Mouse (Mus musculus): ENCODE results near the gene Rab22a.
"Not testable (repeated sequence)": the region's sequence is repeated elsewhere in the genome, so short reads cannot be mapped to it uniquely, and the experiment has no call there.

Gene Rab22a

DNA sequence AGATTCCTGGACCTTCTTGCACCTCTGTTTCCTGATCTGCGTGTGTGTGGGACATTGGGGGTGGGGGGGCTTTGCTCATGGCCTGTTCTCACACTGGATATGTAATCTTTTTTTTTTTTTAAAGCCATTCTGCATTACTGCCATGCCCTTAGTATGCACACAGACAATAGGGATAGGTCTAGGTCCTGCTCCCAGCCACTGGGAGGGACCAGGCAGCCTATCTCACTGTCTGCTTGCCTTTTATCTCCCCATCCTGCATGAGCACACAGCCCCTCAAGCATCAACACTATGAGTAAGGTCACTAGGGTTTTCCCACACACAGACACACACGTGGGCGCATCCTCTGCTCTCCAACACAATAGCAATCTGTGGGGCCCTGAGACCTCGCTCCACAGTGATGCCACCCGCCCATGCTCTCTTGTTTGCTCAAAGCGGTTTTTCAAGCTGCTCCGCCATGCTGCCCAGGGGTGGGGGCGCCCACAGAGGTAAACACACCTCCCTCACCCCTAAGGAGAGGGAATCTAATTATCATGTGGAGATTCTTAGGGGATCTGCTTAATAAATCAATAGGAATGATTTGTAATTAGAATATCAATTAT, 55.2 kb downstream of the Rab22a start:
- no peak for DNase-seq (ENCODE audit: extremely low read depth, insufficient read length, low spot score)

DNA sequence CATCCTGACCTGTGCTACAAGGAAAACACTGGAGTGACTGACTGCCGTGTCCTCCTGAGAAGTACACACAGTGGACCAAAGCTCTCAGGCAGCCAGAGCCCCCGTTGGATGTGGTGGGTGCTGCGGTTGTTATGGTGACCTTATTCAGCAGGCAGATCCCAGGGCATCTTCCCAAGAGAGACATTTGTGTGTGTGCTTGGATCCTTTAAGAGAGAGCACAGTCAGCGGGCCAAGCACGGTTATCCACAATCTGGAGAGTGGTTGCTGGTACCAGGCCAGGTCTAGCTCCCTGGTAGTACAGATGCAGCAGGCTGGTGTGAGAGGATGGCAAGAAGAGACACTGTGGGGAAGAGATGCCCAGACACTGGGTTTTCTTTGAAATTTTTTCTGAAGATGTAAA, 57.4 kb downstream of the Rab22a start:
- DNase-seq (ENCODE audit: extremely low read depth, insufficient read length, low spot score), result no peak

DNA sequence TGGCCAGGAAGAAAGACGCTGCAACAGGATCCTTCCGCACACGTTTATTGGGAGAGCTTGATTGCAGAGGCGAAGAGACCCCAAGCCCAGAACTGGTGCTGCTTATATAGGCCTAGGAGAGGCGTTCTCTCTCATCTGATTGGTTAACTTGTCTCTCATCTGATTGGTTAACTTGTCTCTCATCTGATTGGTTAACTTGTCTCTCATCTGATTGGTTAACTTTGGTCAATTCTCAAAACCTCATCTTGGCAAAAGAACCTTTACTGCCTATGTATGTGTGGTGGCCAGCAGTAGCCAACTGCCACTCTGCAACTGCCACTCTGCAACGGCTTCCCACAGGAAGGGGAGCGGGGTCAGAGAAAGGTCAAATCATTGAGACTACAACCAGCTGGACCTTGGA, 59.6 kb downstream of the Rab22a start, which contains the start of gene 1700010B08Rik:
Gene 1700010B08Rik, plus strand, starts transcription at position 301 of the 400 bp plus-strand sequence.
- DNase-seq (ENCODE audit: extremely low read depth, insufficient read length, low spot score), result not testable (repeated sequence)

DNA sequence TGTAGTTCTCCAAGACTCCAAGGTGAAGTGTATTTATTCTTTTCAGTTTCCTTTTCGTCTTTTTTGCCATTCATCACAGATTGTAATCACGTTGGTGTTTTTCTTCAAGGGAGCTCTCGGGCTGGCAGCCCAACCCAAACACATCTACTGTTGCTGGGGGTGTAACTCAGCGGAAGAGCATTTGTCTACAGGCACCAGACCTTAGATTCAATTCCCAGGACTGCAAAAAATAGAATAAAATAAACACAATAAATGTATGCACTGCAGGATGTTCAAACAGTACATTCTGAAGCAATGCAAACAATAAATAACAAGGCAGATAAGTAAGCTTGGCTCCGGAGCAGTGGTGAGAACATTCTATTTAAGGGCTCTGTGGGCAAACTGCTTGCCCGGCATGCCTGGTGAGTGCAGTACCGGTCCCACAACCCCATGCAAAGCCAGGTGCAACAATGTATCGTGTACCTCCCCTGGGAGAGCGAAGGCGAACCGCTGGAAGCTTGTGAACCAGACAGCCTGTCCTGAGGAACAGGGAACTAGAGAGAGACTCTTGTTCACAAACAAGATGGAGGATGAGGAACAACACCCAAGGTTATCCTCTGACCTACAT, 62.8 kb downstream of the Rab22a start:
- no peak for DNase-seq (ENCODE audit: extremely low read depth, insufficient read length, low spot score)

DNA sequence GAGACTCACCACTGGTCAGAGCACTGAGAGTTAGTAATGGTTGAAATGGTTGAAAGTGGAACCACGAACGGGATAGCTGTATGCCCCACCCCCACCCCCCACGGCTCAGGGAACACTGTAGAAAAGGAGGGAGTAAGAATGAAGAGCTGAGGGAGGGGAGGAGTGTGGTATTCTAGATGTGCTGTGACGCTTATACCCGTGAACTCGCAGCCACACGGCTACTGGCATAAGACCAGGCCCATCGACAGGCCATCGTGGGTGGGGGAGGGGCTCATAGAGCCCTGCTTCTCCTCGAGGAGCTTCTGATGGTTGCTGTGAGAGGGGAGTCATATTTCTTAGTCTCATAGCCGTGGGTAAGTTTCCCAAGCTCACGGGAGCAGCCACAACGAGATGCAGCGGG, 64.8 kb downstream of the Rab22a start:
- no peak for DNase-seq (ENCODE audit: extremely low read depth, insufficient read length, low spot score)

DNA sequence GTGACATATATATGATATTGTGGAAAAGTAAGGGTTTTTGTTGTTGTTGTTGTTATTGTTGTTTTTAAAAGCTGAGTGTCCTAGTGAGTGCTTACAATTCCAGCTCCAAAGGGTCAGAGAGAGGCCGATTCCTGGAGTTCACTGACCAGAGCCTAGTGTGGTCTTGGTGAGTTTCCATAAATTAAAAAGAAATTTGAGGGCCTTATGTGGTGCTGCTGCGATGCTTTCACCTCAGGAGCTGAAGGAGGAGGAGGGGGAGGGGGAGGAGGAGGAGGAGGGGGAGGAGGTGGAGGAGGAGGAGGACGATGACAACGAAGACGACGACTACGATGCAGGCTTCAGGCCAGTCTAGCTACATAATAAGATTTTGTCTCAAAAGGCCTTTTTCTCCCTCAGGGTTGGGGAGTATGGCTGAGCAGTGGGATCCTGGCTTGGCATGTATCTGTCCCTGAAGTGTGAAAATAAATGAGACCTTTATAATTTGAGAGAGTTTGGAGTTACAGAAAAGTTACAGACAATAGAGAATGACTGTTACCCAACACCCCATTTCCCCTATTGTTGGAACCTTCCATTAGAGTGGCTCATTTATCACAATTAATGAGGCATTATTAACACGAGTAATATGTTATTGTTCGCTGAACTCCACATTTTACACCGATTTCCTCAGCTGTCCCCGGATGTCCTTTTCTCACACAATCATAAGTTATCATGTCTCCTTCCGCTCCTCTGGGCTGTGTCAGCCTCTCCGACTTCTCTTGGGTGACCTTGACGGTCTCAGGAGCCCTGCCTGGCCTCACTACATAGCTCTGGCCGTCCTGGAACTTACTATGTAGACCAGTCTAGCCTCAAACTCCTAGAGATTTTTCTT, 65.6 kb downstream of the Rab22a start:
- DNase-seq (ENCODE audit: extremely low read depth, insufficient read length, low spot score), result no peak

DNA sequence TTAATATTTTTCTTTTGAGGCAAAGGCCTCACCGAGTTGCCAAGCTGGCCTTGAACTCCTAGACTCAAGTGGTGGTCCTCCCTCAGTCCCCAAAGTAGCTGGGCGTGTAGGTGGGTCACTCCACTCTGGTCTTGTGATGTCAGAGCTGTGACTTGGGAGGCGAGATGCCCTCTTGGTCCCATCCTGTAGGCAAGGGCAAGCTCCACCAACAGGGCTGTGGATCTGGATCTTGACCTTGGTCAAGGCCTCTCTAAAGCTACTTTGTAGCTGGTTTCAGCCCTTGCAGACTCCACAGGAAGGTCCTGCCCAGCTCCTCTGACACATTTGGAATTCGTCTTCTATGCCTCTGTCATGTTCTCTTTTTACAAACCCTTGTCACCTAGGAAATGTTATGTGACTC, 66.3 kb downstream of the Rab22a start:
- no peak for DNase-seq (ENCODE audit: extremely low read depth, insufficient read length, low spot score)

DNA sequence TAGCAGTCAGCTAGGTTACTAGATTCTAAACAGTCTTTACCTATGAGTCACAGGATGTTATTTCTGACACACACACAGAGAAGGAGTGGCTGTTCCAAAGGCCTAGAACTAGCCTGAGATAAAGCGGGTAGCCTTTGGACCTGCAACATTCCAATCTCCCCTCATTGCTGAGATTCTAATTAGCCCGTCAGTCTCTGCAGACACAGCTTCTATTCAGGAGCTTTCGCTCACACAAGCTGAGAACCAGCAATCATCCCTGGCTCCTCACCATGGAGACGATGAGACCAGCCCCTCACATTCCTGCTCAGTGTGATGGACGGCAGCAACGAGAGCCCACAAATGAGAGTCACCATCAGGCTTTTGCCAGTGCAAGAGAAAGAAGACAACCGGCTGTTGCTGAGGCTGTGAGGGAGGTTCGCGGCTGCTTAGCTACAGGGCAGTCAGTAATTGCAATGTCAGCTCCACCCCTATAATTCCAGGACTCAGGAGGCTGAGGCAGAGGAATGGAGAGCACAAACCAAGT, 70.9 kb downstream of the Rab22a start:
- DNase-seq (ENCODE audit: extremely low read depth, insufficient read length, low spot score), result peak; percentile 66

DNA sequence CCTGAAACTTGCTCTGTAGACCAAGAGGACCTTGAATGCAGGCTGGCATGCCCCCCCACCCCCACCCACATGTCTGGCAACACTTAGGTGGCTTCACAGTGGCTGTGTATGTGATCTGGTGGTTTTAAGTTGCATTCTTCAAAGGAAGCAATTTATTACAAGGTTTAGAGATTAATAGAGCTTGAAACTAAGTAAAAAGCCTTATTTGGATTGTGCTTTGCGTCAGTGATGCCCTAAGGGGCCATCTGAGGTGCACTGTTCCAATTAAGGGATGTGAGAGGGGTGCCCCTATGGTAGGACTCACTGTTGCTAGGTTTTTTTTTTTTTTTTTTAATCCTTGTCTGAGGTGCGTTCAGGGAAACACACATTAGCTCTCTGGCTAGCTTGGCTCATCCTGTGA, 74.9 kb downstream of the Rab22a start:
- no peak for DNase-seq (ENCODE audit: extremely low read depth, insufficient read length, low spot score)

DNA sequence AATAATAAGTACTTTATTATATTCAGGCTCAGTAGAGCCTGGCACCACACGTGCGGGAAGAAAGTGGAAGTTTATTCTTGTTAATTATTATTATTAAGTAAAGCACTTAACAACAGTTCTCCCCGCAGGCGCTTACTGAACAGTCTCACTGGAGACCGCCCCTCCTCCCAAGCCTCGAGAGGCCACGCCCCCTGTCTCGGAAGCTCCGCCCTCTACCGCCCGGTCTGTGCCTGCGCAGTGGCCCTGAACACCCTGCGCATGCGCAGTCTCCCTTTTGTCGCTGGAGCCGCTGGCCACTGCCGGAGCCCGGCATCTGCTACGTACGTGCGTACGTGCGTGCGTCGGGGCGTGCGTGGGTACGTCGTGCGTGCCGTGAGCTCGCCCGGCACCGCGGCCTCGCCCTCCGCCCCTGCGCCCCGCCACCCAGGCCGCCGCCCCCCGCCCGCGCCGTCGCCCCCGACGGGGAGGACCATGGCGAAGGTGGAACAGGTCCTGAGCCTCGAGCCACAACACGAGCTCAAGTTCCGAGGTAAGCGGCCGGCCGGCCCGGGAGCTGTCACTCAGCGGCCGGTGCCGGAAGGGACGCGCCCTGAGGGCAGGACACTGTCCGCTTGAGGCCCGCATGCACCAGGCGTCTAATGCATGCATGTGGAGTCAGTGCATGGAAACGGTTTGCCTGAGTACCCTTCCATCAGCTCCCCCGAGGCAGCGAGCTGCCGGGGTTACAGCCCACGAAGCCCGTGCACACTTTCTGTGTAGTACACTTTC, 77.8 kb downstream of the Rab22a start, which contains the start of gene Vapb:
Gene Vapb, plus strand, starts transcription at position 290 of the 768 bp plus-strand sequence.
- DNase-seq (ENCODE audit: extremely low read depth, insufficient read length, low spot score), result peak; percentile 97

DNA sequence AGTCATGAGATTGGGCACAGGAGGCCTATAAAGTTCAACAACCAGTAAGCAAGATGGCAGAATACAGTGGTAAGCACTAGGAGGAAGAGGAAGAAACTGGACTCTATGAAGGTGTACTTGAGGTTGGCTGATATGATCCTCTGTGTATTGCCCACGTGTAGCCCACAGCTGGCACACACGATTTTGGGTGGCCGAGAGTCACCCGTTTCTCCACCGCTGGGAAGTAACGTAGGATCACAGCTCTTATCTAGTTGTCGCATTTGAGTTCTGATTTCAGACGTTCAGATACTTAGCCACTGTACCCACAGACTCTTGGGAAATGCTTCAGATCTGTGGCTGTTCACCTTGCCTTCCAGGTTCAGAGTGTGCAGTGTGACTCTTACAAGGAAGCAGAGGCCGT, 78.7 kb downstream of the Rab22a start:
- DNase-seq (ENCODE audit: extremely low read depth, insufficient read length, low spot score), result no peak

DNA sequence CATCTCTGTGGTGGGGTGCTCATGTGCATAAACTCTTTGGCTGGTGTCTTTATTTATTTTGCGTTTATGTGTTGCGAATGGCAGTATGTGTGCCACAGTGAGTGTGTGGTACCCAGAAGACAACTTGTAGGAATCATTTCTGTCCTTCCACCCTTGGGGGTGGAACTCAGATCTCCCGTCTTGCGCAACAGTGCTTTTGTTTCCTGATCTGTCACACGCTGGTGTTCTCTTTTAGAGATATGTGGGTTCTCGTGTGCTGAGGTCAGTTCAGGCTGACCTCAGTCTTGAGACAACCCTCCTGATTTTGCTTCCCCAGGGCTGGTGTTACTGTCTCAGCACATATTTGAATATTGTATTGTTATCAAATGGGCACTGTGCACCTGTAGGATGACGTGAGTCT, 79.5 kb downstream of the Rab22a start:
- no peak for DNase-seq (ENCODE audit: extremely low read depth, insufficient read length, low spot score)

DNA sequence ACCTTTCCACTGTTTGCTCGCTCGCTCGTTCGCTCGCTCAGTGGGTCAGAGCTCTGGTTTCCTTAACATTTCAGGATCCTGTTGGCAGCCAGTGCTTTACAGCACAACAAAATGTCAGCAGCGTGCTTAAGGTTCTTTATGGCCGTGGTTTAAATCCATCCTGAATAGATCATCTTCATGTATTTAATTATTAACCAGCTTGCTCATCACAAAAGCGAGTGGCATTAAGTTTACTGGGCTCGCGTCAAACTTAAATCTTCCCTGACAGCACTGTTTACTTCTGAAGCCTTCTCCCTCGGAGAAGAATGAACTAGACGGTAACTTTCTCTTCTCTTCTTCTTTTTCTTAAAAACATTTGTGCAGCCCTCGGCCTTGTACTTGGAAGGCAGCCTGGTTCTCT, 82.5 kb downstream of the Rab22a start:
- DNase-seq (ENCODE audit: extremely low read depth, insufficient read length, low spot score), result no peak

DNA sequence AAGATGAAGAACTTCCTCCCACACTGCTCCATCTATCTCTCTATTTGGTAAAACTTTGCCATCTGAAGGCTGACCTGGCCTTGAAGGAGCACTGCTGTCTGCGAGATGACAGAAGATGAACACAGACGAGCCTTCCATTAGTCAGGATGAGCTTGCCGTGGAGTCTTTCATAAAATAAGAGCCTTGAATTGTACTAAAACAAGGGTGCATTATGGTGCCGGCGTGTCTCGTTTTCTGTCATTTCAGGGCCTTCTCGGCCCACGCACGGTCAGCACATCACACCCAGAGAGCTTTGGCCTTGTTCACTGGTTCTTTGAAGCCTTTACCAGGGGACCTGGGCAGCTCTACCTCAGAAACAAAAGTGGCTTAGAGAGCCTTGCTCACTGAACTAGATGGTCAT, 83.2 kb downstream of the Rab22a start:
- no peak for DNase-seq (ENCODE audit: extremely low read depth, insufficient read length, low spot score)

DNA sequence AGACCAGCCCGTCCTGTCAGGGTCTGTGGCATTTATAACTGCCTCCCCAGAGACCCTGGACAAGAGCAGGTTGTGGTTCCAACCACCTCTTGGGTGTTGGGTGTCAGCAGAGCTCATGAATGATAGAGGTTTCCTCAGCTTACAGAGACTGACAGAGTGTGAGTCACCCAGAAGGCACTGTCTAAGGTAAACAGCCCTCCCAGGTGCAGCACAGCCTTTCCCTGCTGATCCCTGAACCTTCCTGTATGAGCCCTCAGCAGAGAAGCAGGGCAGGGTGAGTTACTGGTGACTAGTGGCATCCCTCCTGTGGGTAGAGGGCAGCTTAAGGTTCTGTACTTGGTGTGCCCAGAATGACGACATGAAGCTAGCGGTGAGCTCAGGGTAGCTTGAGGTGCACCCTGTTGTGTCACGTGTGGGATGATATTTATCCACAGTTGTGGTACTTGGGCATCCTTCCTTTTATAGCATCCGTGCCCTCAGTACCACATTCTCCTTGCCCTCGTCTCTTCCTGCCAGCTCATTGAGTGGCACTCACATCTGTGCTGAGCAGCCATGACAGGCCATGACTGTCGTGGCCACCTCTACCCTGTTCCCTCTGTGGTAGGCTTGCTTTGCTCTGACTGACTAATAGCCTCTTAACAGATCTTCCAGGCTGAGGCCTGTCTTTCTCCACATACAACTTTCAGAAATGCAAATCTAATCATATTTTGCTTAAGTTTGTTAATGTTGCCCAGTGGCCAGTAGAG, 84.7 kb downstream of the Rab22a start:
- DNase-seq (ENCODE audit: extremely low read depth, insufficient read length, low spot score), result no peak

DNA sequence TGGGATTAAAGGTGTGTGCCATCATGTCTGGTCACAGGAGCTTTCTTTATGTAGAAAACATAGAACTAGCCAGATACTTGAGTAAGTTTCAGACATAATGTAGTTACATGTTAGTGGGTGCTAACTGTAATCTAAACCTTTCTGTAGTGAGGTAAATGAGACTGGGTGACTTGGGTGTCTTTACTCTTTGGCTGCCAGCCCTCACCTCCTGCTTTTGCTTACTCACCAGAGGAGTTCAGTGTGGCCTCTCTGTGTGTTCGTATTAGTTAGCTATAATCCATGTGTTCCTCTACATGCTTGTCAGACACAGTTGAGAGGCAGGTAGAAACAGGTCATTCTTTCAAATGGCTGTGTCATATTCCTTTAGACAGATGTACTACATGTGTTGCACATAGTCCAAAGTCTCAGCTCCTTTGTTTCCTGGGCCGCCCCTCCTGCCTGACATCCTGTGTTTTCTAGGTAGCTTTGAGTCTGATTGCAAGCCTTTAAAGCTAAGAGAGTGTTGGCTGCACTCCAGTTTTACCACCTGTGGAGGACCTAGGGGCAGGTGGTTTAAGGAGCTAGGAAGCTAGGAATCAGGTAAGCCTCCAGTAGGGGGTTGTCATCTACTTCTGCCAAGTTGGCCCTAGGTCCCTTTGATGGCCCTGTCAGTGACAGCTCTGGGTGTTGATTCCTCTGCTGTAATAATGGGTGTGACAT, 89.5 kb downstream of the Rab22a start:
- no peak for DNase-seq (ENCODE audit: extremely low read depth, insufficient read length, low spot score)

DNA sequence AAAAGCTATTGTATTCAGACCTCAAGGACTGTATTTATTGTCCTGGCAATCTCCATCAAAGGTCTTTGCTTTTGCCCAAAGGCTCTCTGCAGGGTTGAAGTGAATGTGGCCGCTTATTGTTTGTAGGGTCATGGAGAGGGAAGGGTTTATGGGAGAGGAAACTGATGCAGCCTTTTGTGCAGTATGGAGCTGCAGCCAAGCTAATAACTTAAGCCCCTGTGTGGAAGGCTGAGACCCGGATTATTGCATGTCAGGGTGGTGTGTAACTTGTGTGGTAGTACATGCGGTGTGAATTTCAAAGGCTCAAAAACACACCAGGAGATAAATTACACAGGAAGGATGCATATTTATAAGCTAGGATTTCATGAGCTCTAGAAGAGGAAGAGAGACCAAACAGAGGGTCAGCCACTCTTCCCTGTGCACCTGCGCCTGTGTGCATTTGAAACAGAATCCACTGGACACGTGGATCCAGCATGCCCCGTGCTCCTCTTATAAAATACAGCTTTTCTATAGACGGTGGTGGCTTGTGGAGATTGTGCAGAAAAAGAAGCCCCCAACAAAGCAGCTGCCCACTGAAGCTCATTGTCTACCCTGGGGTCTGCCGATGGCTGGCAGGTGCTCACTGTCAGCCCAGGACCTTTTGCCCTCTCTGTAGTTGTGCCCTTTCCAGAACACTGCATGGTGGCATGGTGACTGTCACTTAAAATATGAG, 96.0 kb downstream of the Rab22a start:
- DNase-seq (ENCODE audit: extremely low read depth, insufficient read length, low spot score), result no peak

Data from 3134 (cell line).